Mouse (Mus musculus) CH12.LX (cell line): ENCODE results near the gene Ston1. TPM values are rescaled to one million over a fixed set of nuclear protein-coding genes. Genes with fewer than 3 reads are reported as not detected.

Experiments used
- DNase-seq: peaks from one replicate; pipeline ENCODE4 v3.0.0-alpha.2; 2013; ENCODE audit errors: extremely low read depth
- H3K27ac ChIP-seq: 2 replicates; pipeline ENCODE4 v1.5.1; 2012; ENCODE audit warnings: low read depth, mild to moderate bottlenecking, control low read depth, moderate library complexity; ENCODE audit not compliant: insufficient read depth
- H3K27me3 ChIP-seq: replicated peaks from 2 replicates; pipeline ENCODE3; 2012; ENCODE audit warnings: inconsistent platforms
- H3K36me3 ChIP-seq, 2 experiments: replicated peaks in 1 of 2; 2 replicates each; pipeline versions ENCODE3 to v1.6.1; 2012; ENCODE audit warnings: inconsistent platforms in 1 of 2, low read length in 1 of 2, mild to moderate bottlenecking in 1 of 2, mixed read lengths in 1 of 2, moderate library complexity in 1 of 2; ENCODE audit not compliant: control insufficient read depth in 1 of 2, insufficient read depth in 1 of 2
- H3K4me1 ChIP-seq, 2 experiments: 2 replicates each; pipeline ENCODE4 v1.6.1; 2012; ENCODE audit warnings: inconsistent platforms in 1 of 2, moderate library complexity in 1 of 2; ENCODE audit not compliant: insufficient read depth in 2 of 2, control insufficient read depth in 1 of 2
- H3K4me2 ChIP-seq: 2 replicates; pipeline ENCODE4 v1.6.1; 2012; ENCODE audit warnings: low read depth, mild to moderate bottlenecking, control low read depth; ENCODE audit not compliant: poor library complexity, insufficient read depth, severe bottlenecking
- H3K4me3 ChIP-seq, 3 experiments: fragments of 150-350 bp in 1 of 3; sonication (generic) in 1 of 3; replicated peaks in 1 of 3; 2 replicates each; pipeline versions ENCODE3 to v1.5.1; 2011 to 2012; ENCODE audit warnings: low read depth in 2 of 3, low read length in 2 of 3, mild to moderate bottlenecking in 2 of 3, moderate library complexity in 2 of 3, control low read depth in 1 of 3, improper control_type of control experiment in 1 of 3, inconsistent platforms in 1 of 3, mixed read lengths in 1 of 3; ENCODE audit not compliant: poor library complexity in 1 of 3
- H3K79me2 ChIP-seq: replicated peaks from 2 replicates; pipeline ENCODE4 v1.6.1; 2012; ENCODE audit warnings: mild to moderate bottlenecking, moderate library complexity; ENCODE audit not compliant: control insufficient read depth, poor library complexity, insufficient read depth, severe bottlenecking; ENCODE audit errors: extremely low read depth
- H3K9ac ChIP-seq: 2 replicates; pipeline ENCODE4 v1.6.1; 2012; ENCODE audit warnings: low read depth, mild to moderate bottlenecking, control low read depth, moderate library complexity; ENCODE audit not compliant: insufficient read depth
- H3K9me3 ChIP-seq: replicated peaks from 2 replicates; pipeline ENCODE3; 2012; ENCODE audit warnings: low read length, inconsistent platforms, mixed read lengths
- BHLHE40 ChIP-seq: IDR thresholded peaks from 2 replicates; pipeline ENCODE4 v1.6.1; 2011; ENCODE audit warnings: mild to moderate bottlenecking, low read depth, low read length, improper control_type of control experiment
- CHD1 ChIP-seq: IDR thresholded peaks from 2 replicates; pipeline ENCODE4 v1.6.1; 2012; ENCODE audit warnings: low read depth, low read length, improper control_type of control experiment, inconsistent platforms
- ELF1 ChIP-seq: IDR thresholded peaks from 2 replicates; pipeline ENCODE4 v1.6.1; 2014; ENCODE audit warnings: low read depth, mild to moderate bottlenecking, inconsistent platforms, low read length, improper control_type of control experiment
- EP300 ChIP-seq: IDR thresholded peaks from 2 replicates; pipeline ENCODE4 v1.6.1; 2011; ENCODE audit warnings: low read length, improper control_type of control experiment
- ETS1 ChIP-seq: conservative IDR thresholded peaks from 2 replicates; pipeline ENCODE4 v1.6.1; 2012; ENCODE audit warnings: low read depth, mild to moderate bottlenecking, inconsistent platforms, low read length, improper control_type of control experiment, moderate library complexity
- GABPA ChIP-seq: IDR thresholded peaks from 2 replicates; pipeline ENCODE4 v1.6.1; 2012; ENCODE audit warnings: low read depth, low read length, improper control_type of control experiment, inconsistent platforms; ENCODE audit not compliant: insufficient replicate concordance
- HCFC1 ChIP-seq: IDR thresholded peaks from 2 replicates; pipeline ENCODE4 v1.6.1; 2012; ENCODE audit warnings: low read depth, mild to moderate bottlenecking, inconsistent platforms, low read length, improper control_type of control experiment
- IRF4 ChIP-seq: IDR thresholded peaks from 2 replicates; pipeline ENCODE4 v1.6.1; 2014; ENCODE audit warnings: low read depth, mild to moderate bottlenecking, inconsistent platforms, low read length, improper control_type of control experiment
- JUN ChIP-seq: IDR thresholded peaks from 2 replicates; pipeline ENCODE4 v1.6.1; 2011; ENCODE audit warnings: low read depth, mild to moderate bottlenecking, low read length, improper control_type of control experiment, moderate library complexity; ENCODE audit not compliant: insufficient read depth
- JUND ChIP-seq: conservative IDR thresholded peaks from 2 replicates; pipeline ENCODE4 v1.6.1; 2011; ENCODE audit warnings: low read depth, low read length, improper control_type of control experiment
- KAT2A ChIP-seq: IDR thresholded peaks from 2 replicates; pipeline ENCODE4 v1.6.1; 2012; ENCODE audit warnings: low read length, improper control_type of control experiment, inconsistent platforms; ENCODE audit not compliant: insufficient replicate concordance
- MAFK ChIP-seq: IDR thresholded peaks from 2 replicates; pipeline ENCODE4 v1.6.1; 2011; ENCODE audit warnings: low read length, improper control_type of control experiment; ENCODE audit not compliant: insufficient replicate concordance
- MAX ChIP-seq: IDR thresholded peaks from 2 replicates; pipeline ENCODE4 v1.6.1; 2011; ENCODE audit warnings: low read length, improper control_type of control experiment
- NELFE ChIP-seq: IDR thresholded peaks from 2 replicates; pipeline ENCODE4 v1.6.1; 2011; ENCODE audit warnings: low read depth, low read length, improper control_type of control experiment
- NRF1 ChIP-seq: IDR thresholded peaks from 2 replicates; pipeline ENCODE4 v1.6.1; 2014; ENCODE audit warnings: low read depth, mild to moderate bottlenecking, inconsistent platforms, low read length, improper control_type of control experiment, moderate library complexity
- PAX5 ChIP-seq: IDR thresholded peaks from 2 replicates; pipeline ENCODE4 v1.6.1; 2012; ENCODE audit warnings: low read length, inconsistent platforms, mixed read lengths
- POLR2A ChIP-seq: IDR thresholded peaks from 2 replicates; pipeline ENCODE4 v1.6.1; 2011; ENCODE audit warnings: low read depth, mild to moderate bottlenecking, improper control_type of control experiment, low read length
- POLR2AphosphoS2 ChIP-seq: IDR thresholded peaks from 2 replicates; pipeline ENCODE4 v1.6.1; 2011; ENCODE audit warnings: low read depth, low read length, improper control_type of control experiment
- RAD21 ChIP-seq: IDR thresholded peaks from 2 replicates; pipeline ENCODE4 v1.6.1; 2011; ENCODE audit warnings: low read depth, mild to moderate bottlenecking, low read length, improper control_type of control experiment, moderate library complexity
- RCOR1 ChIP-seq: conservative IDR thresholded peaks from 2 replicates; pipeline ENCODE4 v1.6.1; 2012; ENCODE audit warnings: low read depth, mild to moderate bottlenecking, inconsistent platforms, low read length, improper control_type of control experiment
- SIN3A ChIP-seq: IDR thresholded peaks from 2 replicates; pipeline ENCODE4 v1.6.1; 2012; ENCODE audit warnings: low read length, improper control_type of control experiment, inconsistent platforms
- TBP ChIP-seq: conservative IDR thresholded peaks from 2 replicates; pipeline ENCODE4 v1.6.1; 2011; ENCODE audit warnings: low read depth, low read length, improper control_type of control experiment
- USF1 ChIP-seq: IDR thresholded peaks from 2 replicates; pipeline ENCODE4 v1.6.1; 2014; ENCODE audit warnings: low read depth, mild to moderate bottlenecking, inconsistent platforms, low read length, improper control_type of control experiment
- ZC3H11A ChIP-seq: IDR thresholded peaks from 2 replicates; pipeline ENCODE4 v1.6.1; 2012; ENCODE audit warnings: low read depth, mild to moderate bottlenecking, inconsistent platforms, low read length, improper control_type of control experiment
- ZKSCAN1 ChIP-seq: IDR thresholded peaks from 2 replicates; pipeline ENCODE4 v1.6.1; 2012; ENCODE audit warnings: low read depth, inconsistent platforms, low read length, improper control_type of control experiment, borderline replicate concordance
- ZMIZ1 ChIP-seq: IDR thresholded peaks from 2 replicates; pipeline ENCODE4 v1.6.1; 2012; ENCODE audit warnings: low read depth, mild to moderate bottlenecking, inconsistent platforms, low read length, improper control_type of control experiment
- ZNF384 ChIP-seq: IDR thresholded peaks from 2 replicates; pipeline ENCODE4 v1.6.1; 2012; ENCODE audit warnings: low read depth, low read length, improper control_type of control experiment, inconsistent platforms
- dilution Hi-C: fragments of 300-500 bp; cut with MboI; formaldehyde crosslinking; loops from 2 replicates; pipeline ENCODE4 v1.14.3; 2020; ENCODE audit warnings: low sequenced_read_pairs; ENCODE audit not compliant: extremely low pct_unique_long_range_greater_than_20kb, extremely low pct_ligation_motif_present
- in situ Hi-C: fragments of 300-500 bp; cut with MboI; formaldehyde crosslinking; loops from 3 replicates; pipeline ENCODE4 v1.14.3; 2019; ENCODE audit warnings: low sequenced_read_pairs, low pct_ligation_motif_present, low pct_unique_long_range_greater_than_20kb, mixed read lengths
- polyA plus RNA-seq: library from polyadenylated mRNA; unstranded; fragments of >175 nt; gene quantifications from 2 replicates; pipeline ENCODE4 v1.2.1, GENCODE M21; 2012; ENCODE audit warnings: low read depth; ENCODE audit not compliant: insufficient read length
- total RNA-seq, 2 experiments: library from RNA; depleted of rRNA; stranded (reverse); fragments of 300-350 nt in 1 of 2; fragments of >200 nt in 1 of 2; gene quantifications; 2 replicates each; pipeline ENCODE4 v1.2.3; 2012 to 2014

The Ston1 gene
- total and polyA plus RNA-seq, 3 experiments = 0.98 to 6.0 (median 1.1) TPM

DNA sequence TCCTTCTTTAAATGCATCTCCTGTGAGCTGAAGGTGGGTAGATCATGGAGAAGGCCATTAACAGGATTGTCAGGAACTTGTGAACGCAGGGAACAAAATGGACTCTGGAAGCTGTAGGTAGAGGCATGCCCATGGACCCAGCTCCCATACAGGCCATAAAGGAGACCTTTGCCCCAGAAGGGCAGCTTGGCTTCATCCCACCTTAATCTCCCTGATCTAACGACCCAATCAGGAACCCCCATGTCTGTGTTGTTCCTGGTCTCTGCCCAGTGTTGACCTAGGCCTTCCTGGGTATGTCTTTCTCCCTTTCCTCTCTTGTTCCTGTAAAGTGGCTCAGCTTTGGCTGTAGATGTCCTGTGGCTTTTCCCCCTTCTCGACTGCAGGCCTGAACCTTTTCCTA is 23.9 kb downstream of the Ston1 start:
- dilution Hi-C loops = no loop called here

DNA sequence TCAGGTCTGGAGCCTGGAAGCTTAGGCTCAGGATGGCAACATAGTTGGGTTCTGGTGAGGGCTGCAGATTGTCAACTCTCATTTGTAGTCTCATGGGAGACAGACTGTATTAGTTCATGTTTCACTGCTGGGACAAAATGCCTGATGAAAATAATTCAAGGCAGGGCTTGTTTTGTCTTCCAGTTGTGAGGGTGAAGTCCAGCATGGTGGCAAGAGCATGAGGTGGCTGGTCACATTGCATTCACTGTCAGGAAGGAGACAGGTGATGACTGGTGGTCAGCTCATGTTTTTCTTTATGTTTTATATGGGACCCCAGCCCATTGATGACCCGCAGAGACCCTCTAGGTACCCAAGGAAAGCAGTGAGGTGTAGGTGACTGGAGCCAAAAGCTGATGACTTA is 25.2 kb downstream of the Ston1 start:
- in situ Hi-C loops (no loop called here), dilution Hi-C loops (no loop called here)
- no peaks in the 10 kb centered on the region for H3K27me3 ChIP-seq
- H3K4me1 ChIP-seq = peaks cover 7 to 26% of the 10 kb centered on the region in 2 experiments; a peak in 3 of 4 replicates
- no peak overlapping the region for H3K4me3 ChIP-seq
- H3K9me3 ChIP-seq = no peaks in the 10 kb centered on the region
- no peak overlapping the region for H3K27ac ChIP-seq
- no peak overlapping the region for H3K9ac ChIP-seq
- H3K36me3 ChIP-seq = peaks cover 0 to 9% of the 10 kb centered on the region in 2 experiments
- no peak for TF ChIP-seq JUN
- TF ChIP-seq JUND = no peak
- no peak for TF ChIP-seq PAX5
- no peak for TF ChIP-seq MAX
- no peak for TF ChIP-seq IRF4
- no peak for TF ChIP-seq USF1
- TF ChIP-seq ZMIZ1 = no peak
- no peak for TF ChIP-seq BHLHE40
- TF ChIP-seq HCFC1 = no peak
- no peak for TF ChIP-seq NELFE
- TF ChIP-seq ZKSCAN1 = no peak
- no peak for TF ChIP-seq RAD21
- TF ChIP-seq ZC3H11A = no peak
- TF ChIP-seq GABPA = no peak
- no peak for TF ChIP-seq POLR2AphosphoS2
- no peak for TF ChIP-seq MAFK
- no peak for TF ChIP-seq ELF1
- no peak for TF ChIP-seq ZNF384
- no peak for TF ChIP-seq CHD1
- TF ChIP-seq EP300 = no peak
- DNase-seq = no peak
- H3K4me2 ChIP-seq = no peak overlapping the region
- no peaks in the 10 kb centered on the region for H3K79me2 ChIP-seq

More for the DNA sequence above, 23.9 kb downstream of the Ston1 start:
- H3K27me3 ChIP-seq = no peaks in the 10 kb centered on the region
- H3K79me2 ChIP-seq = no peaks in the 10 kb centered on the region
- H3K36me3 ChIP-seq = peaks cover 0 to 7% of the 10 kb centered on the region in 2 experiments
- in situ Hi-C loops = no loop called here
- DNase-seq = no peak
- H3K9me3 ChIP-seq = no peaks in the 10 kb centered on the region
- H3K4me3 ChIP-seq = no peak overlapping the region
- H3K4me2 ChIP-seq = no peak overlapping the region
- no peak overlapping the region for H3K27ac ChIP-seq
- no peak for TF ChIP-seq POLR2A
- no peak for TF ChIP-seq NRF1
- no peak for TF ChIP-seq ZNF384
- TF ChIP-seq EP300 = no peak
- TF ChIP-seq RCOR1 = no peak
- no peak for TF ChIP-seq ETS1
- TF ChIP-seq ZC3H11A = no peak
- TF ChIP-seq TBP = no peak
- TF ChIP-seq KAT2A = no peak
- TF ChIP-seq SIN3A = no peak
- TF ChIP-seq ZKSCAN1 = no peak
- TF ChIP-seq NELFE = no peak
- TF ChIP-seq USF1 = no peak
- no peak for TF ChIP-seq ZMIZ1
- TF ChIP-seq IRF4 = no peak
- TF ChIP-seq MAFK = no peak
- no peak for TF ChIP-seq BHLHE40
- TF ChIP-seq JUN = no peak
- no peak overlapping the region for H3K9ac ChIP-seq
- peaks cover 7 to 35% of the 10 kb centered on the region in 2 experiments; a peak in 3 of 4 replicates for H3K4me1 ChIP-seq
